Mouse (Mus musculus): ENCODE data around the gene Mgat5b.

Mgat5b gene

DNA sequence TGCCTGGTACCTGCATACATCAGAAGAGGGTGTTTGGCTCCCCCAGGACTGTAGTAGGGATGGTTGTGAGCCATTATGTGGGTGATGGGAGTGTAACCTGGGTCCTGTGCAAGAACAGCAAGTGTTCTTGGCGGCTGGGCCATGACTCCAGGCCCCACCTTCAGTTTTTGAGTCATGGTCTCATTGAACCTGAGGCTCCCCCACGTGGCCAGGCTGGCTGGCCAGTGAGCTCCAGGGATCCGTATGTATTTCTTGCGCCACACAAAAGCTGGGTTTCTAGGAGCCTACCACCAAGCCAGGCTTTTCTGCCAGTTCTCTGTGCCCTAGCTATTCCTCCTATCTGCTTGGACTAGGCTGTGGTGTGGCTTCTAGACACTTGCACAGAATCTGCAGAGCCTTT, 63.9 kb downstream of the Mgat5b start:
- DNase-seq, result no peak

DNA sequence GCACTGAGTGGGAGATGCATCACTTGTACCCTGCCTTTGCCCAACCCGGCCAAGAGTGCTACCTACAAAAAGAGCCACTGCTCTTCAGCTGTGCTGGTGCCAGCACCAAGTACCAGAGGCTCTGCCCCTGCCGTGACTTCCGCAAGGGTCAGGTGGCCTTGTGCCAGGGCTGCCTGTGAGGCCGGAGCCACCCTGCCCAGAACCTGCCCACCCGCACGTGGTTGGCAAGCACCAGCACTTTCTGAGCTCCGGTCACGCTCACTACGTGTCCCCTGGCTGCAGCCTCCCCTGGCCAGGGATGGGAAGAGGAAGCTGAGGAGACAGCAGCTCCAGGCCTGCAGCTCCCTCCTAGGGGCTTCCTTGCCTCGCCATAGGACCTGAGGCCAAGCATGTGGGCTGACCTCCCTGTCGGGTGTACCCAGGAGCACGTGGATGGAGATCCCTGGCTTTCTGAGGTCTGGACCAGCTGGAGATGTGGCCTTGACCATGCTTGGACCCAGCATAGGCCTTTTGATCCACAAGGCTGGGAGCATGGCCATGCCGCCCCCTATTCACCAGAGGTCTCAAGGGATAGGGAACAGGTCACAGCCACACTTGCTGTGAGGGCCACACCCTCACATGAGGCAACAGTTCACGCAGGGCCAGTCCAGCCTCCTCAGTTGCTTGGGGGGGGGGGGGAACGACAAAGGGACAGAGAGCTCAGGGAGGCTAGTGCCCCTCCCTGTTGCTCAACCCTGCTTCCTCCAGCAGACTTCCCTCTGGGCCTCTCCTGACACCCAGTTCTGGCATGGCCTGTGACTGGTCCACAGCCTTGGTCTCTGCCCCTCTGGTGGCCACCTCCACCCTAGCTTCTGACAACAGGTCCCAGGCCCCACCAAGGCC, 67.1 kb downstream of the Mgat5b start:
- peak; percentile 17 for DNase-seq

DNA sequence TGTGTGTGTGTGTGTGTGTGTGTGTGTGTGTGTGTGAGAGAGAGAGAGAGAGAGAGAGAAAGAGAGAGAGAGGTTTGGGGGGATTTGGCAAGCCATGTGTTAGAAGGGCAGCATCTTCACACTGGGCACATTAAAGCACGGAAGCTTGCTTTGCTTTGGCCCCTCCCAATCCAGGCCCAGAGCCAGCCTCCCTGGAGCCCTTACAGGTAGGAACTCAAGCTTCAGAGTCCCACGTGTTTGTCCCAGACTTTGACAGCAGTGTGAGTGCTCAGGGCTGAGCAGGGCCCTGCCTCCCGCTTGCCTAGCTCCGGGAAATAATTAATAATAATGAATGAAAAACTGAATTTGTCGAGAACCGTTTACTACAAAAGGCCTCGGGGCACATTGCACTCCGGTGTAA, 69.5 kb downstream of the Mgat5b start:
- DNase-seq, result peak; percentile 35

DNA sequence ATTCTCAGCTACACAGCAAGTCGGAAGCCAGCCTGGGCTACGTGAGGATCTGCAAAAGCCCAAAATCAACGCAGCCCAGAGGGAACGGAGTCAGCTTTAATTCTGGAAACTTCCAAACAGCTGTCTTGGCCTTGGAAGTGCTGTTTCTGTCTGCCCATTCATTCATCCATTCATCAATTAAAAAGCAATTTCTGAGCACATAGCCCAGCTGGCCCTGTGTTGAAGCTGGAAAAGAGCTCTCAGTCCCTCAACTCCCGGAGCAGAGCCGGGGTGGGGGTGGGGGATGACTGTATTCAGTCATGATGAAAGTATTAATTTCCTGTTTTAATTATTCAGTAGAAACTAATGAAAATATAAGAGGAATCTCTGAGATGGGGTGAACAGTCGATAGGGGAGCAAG, 71.6 kb downstream of the Mgat5b start:
- DNase-seq, result peak; percentile 45

DNA sequence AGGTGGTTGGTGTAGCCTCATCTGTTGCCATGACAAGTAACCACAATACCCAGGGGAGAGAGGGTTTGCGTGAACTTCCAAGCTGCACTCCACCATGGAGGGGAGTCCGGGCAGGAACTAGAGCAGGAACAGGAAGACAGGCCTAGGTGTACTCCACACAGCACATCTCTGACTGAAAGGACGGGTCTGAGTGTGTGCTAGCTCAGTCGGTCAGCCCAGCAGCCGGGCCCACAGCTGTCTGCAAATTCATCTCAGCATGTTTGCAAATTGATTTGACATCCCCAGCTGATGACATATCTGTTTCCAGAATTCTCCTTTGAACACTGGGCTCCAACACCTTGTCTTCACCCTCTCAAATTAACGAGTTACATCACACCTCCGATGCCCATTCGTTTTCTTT, 72.7 kb downstream of the Mgat5b start:
- DNase-seq, result no peak

DNA sequence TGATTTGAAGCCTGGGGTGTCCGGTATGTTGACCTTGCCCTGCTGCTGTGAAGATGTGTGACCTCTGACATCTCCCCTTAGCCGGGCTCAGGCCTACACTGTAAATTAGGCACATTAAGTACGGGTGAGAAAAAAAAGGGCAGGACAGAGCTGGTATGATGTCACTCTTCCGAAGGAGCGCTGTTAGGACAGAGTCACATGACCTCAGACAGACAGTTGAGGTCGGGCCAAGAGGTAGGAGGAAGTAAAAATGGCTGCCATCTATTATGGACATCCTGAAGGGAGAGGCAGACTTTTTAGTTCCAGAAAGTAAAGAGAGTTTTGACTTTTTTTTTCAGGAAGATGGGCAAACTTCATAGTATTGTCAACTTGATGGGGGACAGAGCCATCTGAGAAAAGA, 73.3 kb downstream of the Mgat5b start:
- DNase-seq, result no peak

DNA sequence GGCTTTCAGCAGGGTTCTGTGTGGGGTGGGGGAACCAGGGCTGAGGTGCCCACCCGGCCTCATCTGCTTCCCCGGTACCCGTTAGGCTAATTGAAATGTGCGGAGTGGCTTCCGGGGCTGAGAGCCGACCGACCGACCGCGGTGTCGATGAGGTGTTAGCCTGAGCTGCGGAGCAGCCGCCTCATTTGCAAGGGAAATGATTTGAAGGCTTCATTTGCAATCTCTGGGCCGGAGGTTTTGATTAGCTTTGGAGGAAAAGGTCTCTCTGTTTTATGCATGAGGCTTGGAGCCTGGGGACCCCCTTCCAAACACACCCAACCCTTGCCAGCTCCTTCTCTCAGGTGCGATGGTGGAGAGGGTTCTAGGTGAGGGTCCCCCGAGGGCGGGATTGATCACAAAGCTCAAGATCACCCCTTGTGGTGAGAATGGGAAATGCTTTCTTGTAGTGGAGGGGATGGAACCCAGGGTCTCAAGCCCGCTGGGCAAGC, 75.5 kb downstream of the Mgat5b start:
- DNase-seq, result peak; percentile 41

DNA sequence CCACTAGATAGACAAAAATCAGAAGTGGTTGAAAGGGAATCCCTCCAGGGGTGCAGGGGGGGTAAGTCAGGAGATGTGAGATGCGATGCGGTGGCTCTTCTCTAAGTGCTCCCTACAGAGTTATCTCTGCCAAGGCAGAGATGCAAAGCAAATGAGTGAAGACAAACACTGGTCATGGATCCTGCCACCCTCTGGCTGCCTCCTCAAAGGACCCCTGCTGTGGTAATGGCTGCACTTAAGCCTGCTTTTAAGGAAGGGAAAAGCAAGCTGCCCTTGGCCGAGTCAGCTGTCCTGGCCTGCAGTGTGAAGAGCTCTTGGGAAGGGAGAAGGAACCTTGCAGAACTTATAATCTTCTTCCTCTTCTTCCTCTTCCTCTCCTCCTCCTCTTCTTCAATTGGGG, 78.3 kb downstream of the Mgat5b start:
- DNase-seq, result no peak

DNA sequence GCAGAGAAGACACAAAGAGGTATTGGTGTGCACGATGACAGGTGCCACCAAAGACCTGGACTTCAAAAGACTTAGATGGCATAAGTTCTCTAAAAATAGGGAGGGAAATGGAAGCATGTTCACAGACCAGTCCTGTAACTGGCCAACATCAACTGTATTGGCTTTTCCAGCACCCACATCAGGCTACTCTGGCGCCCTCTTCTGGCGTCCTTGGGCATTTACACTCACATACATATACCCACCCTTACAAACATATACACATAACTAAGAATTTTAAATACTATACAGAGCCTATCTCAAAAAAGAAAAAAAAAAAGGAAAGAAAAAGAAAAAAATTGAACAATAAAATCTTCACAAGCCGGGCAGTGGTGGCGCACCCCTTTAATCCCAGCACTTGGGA, 80.3 kb downstream of the Mgat5b start:
- DNase-seq, result no peak

DNA sequence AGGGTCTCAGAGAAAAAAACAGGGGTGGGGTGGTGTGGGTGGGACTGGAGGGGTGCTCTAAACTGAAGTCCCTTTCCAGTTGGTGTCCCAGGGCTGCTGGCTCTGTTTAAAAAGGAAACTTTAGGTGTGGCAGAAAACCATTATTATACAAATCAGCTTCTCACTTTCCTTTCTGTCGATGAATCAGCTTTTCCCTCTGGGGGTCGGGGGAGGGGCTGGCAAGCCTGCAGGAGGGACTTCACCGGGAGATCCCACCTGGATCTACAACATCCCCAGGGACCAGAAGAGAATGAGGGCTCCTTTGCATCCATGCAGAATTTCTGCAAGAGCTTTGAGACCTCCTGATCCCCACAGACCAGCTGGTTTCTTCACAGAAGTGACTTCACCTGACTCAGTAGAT, 81.6 kb downstream of the Mgat5b start:
- DNase-seq, result no peak

DNA sequence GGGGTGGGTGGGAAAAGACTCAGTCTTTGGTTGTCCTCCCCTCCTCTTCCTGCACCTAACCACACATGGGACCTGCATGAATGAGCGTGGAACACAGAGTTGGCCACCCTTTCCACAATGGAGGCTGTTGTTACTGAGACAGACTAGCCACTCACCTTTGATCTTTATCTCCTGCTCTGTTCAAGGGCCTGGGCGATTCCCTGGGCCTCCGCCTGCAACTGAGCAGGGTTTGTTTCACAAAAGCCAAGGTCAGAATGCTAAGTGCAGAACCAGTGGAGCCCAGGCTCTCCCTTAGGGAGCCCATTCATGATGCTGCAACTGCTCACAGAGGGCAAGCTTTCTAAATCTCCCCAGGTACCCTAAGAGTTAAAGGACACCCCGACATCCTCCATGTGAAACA, 83.1 kb downstream of the Mgat5b start:
- DNase-seq, result no peak

DNA sequence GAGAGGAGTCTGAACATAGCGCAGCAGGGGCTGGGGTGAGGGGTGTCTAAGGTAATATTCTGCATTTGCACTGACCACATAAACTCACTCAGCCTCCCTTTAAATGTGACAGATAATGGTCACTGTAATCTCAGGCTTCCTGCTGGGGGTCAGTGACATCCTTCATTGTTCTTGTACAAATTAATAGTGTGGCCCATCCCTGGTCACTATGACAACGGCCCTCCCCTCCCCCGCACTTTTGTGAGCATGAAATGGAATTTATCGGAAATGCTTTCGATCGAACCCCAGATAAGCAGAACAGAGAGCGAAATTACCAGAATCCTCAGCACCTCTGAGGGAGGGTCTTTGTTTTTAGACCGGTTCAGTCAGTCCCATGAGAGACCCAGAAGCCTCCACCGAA, 84.8 kb downstream of the Mgat5b start:
- DNase-seq, result no peak

DNA sequence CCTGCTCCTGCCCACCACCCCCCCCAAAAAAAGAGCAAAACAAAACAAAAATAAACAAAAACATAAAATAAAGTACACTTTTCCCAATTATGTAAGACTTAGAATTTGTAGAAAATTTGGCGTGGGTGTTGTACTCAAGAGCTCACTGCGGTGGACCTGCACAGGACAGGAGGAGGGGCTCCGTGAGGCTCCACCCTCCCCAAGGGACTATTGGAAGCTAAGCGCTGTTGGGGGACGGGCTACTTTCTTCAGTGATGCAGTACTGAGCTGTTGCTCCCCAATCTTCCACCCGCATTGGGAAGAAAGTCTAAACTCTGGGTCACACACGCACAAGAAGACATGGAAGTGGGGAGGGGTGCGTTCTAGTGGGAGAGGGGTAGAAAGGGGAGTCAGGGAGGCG, 85.6 kb downstream of the Mgat5b start:
- peak; percentile 31 for DNase-seq

DNA sequence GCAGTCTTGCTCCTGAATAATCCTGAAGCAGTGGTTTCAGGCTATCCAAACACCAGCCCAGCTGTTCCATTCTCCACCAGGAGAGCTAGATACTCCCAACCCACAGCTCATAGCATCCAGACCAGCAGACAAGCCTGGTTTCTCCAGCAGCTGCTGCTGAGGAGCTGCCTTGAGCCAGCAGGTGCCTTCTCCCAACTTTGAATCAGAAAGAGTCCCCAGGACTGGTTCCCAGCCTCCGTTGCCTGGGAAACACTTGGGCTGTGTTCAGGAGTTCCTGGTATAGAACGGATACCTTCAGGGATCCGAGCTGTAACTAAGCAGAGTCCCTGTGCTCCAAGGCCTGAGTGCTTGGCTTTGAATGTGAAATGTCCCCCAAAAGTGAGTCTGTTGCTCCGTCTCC, 98.8 kb downstream of the Mgat5b start:
- no peak for DNase-seq

DNA sequence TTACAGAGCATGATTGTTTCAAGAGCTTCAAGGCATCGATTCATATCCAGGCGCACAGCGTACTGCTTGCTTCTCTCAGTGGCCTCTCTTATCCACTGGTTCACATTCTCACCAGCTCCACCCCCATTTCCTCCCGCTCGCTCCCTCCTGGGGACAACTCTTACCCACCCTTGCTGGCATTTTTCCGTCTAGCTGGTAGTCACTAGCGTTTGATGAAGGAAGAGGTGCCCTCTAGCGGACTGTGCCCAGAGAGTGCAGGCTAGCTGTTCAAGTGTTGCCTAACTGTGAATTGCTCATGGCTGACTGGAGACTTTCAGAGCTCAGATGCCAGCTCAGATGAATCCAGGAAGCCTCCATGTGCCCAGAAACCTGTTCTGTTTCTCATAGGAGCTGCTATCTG, 99.7 kb downstream of the Mgat5b start:
- peak; percentile 90 for DNase-seq

DNA sequence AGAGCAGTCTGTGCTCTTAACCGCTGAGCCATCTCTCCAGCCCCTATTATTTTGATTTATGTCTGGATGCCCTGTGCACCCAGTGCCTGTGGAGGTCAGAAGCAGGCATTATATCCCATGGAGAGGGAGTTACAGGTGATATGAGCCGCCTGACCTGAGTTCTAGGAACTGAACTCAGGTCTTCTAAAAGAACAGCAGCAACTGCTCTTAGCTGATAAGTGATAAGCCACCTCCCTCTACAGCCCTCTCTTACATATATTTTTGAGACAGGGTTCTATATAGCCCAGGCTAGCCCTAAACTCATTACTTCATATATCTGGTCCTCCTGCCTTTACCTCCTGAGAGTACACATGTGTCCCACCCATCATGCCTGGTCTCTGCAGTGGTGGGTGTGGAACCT, 102.4 kb downstream of the Mgat5b start:
- no peak for DNase-seq

DNA sequence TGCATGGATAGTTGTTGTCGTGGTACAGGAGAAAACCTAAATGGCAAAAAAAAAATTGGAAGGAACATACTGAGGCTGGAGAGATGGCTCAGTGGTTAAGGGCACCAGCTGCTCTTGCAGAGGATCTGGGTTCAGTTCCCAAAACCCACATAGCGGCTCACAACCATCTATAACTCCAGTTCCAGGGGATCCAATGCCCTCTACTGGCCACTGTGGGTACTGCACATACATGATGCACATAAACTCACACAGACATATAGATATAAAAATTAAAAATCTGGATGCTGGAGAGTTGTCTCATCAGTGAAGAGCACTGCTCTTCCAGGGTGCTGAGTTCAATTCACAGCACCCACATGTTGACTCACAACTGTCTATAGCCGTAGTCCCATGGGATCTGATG, 104.9 kb downstream of the Mgat5b start:
- DNase-seq, result no peak

DNA sequence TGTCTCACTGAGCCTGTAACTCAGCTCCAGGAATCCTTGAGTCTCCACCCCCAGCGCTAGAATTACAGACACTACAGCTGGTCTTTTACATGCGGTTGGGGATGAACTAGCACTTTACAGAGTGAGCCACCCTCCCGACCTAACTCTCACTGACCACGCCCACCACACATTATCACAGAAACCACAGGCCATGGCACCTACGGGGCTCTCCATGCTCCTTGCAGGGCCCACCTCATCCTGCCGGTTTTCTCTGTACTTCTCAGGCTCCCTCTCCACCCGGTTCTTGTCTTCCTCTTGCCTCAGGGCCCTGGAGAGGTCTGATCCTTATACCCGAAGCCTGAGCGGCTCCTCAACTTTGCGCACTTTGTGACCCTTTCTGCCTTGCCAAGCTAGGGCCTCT, 109.0 kb downstream of the Mgat5b start:
- no peak for DNase-seq

DNA sequence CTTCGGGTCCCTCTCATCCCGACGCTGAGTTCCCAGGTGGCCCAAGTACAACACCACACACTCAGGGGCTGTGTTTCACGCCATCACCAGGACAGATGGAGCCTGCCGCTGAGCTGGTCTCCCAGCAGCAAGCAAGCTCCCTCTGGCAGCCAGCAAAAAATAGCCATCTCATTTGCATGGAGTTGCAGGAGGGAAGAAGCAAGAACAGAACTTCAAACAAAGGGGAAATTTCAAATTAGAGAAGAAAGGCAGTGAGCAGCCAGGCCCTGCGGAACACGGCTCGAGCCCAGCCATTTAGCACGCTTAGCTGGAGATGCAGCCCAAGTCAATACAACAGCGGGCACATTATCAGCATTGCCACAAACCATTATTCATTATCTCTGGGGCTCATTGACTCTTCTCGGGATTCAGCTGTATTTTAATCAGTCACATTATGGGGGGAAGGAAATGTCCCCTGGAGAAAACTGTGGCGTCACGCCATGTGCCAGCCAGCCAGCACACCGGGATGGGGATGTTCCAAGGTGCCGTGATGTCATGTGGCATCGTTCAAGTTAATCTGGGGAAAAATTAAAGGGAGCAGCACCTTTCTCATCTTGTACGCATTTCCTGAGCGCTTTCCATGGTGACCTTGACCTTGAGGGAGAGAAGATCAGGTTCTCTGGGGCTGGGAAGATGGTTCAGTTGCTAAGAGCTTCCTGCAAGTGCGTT, 110.4 kb downstream of the Mgat5b start:
- DNase-seq, result no peak

DNA sequence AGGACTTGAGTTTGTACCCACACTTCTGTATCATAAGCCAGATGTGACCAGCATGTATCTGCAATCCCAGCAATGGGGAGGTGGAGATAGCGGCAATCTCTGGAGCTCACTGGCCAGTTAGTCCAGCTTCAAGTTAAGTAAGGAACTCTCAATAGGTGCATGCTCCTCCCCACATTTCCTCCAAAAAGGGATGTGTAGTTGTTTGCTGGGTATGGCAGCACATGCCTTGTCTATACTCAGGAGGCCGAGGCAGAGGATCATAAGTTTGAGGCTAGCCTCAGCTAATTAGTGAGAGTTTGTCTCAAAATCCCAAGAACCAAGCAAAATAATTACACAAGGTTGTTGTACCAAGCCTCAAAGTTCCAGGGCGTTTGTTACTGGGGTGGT, 110.9 kb downstream of the Mgat5b start:
- DNase-seq, result no peak

DNA sequence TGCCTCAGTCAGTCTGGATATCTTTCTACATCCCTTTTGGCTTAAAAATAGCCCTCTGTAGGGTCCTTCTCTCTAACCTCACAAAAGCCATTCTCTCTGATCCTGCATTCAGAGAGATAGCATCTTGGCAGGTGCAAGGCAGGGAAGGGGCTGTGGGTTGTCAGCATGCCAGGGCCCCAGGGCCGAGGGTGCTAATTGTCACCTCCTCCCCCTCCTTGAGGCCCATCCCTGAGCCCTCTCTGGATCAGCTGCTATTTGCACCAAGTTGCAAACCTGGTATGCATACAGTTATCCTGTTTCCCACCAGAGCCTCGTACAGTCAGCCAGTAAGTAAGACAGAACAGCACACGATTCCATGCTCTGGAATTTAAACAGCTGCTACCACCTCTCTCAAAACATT, 111.4 kb downstream of the Mgat5b start:
- DNase-seq, result no peak

DNA sequence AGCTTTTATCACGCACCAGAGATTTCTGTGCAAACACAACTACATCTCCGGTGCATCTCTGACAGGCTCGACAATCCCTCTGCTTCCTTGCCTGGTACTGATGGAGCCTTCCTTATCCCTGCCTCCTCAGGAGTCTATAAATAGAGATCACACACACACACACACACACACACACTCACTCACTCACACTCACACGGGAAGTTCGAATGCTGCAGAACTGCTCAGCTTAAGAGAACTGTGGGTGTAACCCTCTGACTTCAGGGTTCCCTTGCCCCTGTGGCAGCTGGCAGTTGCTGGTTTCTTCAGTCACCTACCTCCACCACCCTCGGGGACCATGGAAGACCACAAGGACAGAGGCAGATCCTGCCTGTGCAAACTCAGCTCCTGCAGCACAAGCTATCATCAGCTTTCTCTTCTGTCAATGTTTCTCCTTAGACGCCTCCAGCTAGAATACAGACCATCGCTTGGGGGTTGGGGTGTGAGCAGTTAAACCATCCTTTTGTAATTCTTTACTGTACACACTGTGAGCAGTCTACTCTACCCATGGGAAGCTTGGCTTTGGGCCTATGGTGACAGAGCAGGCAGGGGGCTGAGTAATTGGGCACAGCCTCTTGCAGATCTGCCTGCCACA, 111.9 kb downstream of the Mgat5b start:
- no peak for DNase-seq

DNA sequence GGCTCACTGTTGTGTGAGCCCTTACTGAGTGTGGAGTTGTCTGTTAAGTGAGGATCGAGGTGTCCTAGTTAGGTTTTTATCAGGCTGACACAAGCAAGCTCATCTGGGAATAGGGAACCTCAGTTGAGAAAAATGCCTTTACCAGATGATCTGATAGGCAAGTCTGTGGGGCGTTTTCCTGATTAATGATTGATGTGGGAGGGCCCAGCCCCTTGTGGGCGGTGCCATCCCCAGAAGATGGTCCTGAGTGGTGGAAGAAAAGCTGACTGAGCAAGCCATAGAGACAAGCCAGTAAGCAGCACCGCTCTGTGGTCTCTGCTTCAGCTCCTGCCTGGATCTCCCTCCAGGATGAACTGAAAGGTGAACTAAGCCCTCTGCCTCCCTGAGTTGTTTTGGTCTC, 112.6 kb downstream of the Mgat5b start:
- no peak for DNase-seq
